Mouse (Mus musculus) kidney, postnatal 0 days (tissue): Measurements from ENCODE around the gene Zfyve28. TPM values are rescaled to one million over a fixed set of nuclear protein-coding genes. Genes with fewer than 3 reads are reported as not detected.

Experiments used
- ATAC-seq: fragments of 200-750 bp; cut with Nextera tagmentation; replicated peaks from 2 replicates; pipeline ENCODE4 v1.8.0; 2017; ENCODE audit warnings: low read depth, moderate number of reproducible peaks, moderate TSS enrichment, moderate library complexity; ENCODE audit not compliant: low FRiP score
- DNase-seq: peaks from one replicate; pipeline ENCODE4 v3.0.0-alpha.2; 2016; ENCODE audit warnings: low spot score
- H3K27ac ChIP-seq: fragments of 300-500 bp; sonication (generic); 2 replicates; pipeline ENCODE4 v1.5.1; 2014; ENCODE audit warnings: mild to moderate bottlenecking
- H3K27me3 ChIP-seq: fragments of 300-500 bp; sonication (generic); 2 replicates; pipeline ENCODE4 v1.6.1; 2014; ENCODE audit warnings: low read length, mixed read lengths; ENCODE audit not compliant: insufficient read depth
- H3K36me3 ChIP-seq: fragments of 300-500 bp; sonication (generic); 2 replicates; pipeline ENCODE4 v1.6.1; 2014; ENCODE audit warnings: low read length, mixed read lengths; ENCODE audit not compliant: insufficient read depth
- H3K4me1 ChIP-seq: fragments of 300-500 bp; sonication (generic); replicated peaks from 2 replicates; pipeline ENCODE4 v1.6.1; 2014; ENCODE audit warnings: antibody characterized with exemption, low read length, mixed read lengths; ENCODE audit not compliant: insufficient read depth
- H3K4me2 ChIP-seq: fragments of 300-500 bp; sonication (generic); 2 replicates; pipeline ENCODE4 v1.6.1; 2014; ENCODE audit warnings: mild to moderate bottlenecking, low read length, moderate library complexity, mixed read lengths
- H3K4me3 ChIP-seq: fragments of 300-500 bp; sonication (generic); replicated peaks from 2 replicates; pipeline ENCODE4 v1.5.1; 2014; ENCODE audit warnings: low read depth, low read length
- H3K9ac ChIP-seq: fragments of 300-500 bp; sonication (generic); 2 replicates; pipeline ENCODE4 v1.6.1; 2014; ENCODE audit warnings: low read depth, low read length
- H3K9me3 ChIP-seq: fragments of 300-500 bp; sonication (generic); replicated peaks from 2 replicates; pipeline ENCODE4 v1.6.1; 2016; ENCODE audit warnings: low read length, inconsistent platforms, mixed read lengths
- CTCF ChIP-seq: IDR thresholded peaks from 2 replicates; pipeline ENCODE4 v1.5.1; 2016; ENCODE audit warnings: antibody characterized with exemption, low read depth, mild to moderate bottlenecking, moderate library complexity
- WGBS: fragments of 180-500 bp; shearing (Covaris S2); extraction: QIAGEN DNeasy Blood & Tissue Kit; methylation state at CpG from one replicate; pipeline ENCODE4 v1.1.7; 2014; 5-methylcytosine and 5-hydroxymethylcytosine counted together
- polyA plus RNA-seq: library from polyadenylated mRNA; unstranded; fragments of >200 nt; fragmentation: Nextera tagmentation; extraction: Ambion mirVana; gene quantifications from 2 replicates; pipeline ENCODE4 v1.2.1, GENCODE M21; 2015

Gene Zfyve28
- polyA plus RNA-seq, 1 experiment from 2014 or later, result 0.14 TPM

DNA sequence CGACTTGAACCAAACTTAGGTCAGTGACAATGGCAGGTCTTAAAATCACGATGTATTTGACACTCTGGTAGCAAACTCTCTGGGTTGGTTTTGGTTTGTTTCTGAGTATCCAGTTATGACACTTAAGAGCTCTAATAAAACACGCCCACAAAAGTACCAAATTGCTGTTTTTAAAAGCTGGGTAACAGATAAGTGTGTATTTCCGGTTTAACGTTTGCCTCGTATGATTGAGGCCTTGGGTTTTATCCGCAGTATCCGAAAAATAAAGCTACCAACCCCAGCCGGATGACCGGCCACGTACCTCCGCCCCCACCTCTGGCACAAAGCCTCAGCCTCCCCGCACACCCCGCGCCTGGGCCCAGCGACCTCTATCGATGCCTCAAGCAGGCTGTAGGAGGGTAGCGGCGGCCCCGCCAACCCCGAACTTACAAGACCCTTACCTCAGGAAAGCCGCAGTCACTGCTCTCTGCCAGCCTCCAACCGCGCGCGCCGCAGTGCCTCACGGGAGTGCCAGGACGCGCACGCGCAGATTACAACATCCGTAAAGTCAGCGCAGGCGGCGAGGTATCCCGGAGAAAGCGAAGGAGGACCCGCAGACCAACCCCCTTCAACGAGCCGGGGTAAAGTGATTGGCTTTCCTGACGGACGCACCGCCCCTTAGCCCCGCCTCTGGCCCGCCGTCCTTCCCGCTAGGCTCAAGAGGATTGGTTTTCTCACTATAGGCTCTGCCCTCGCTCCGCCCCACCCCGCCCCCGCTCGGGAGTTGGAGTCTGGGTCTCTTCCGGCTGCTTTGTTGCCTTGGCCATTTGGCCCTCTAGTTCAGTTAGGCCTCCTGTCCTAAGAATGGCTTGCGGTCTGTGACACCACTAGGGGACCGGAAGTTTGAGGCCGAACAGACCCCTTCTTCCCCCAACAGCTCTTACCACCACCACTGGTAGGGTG lies 119.0 kb downstream of the Zfyve28 start, which contains the start of the genes Poln and Haus3:
Gene Poln, minus strand, starts transcription at position 499 of the 942 bp plus-strand sequence.
Gene Haus3, minus strand, starts transcription at position 578 of the 942 bp plus-strand sequence.
- H3K9me3 ChIP-seq, result no peaks in the 10 kb centered on the region
- H3K9ac ChIP-seq, result peak within 1 kb of the TSS; percentile 80
- H3K4me2 ChIP-seq, result peak within 1 kb of the TSS; percentile 59
- peaks cover 13% of the 10 kb centered on the region for H3K36me3 ChIP-seq
- H3K4me3 ChIP-seq, result peak within 1 kb of the TSS; percentile 79
- peak; percentile 25; the same call in 1 of the 2 replicates for TF ChIP-seq CTCF
- WGBS, result under 1% methylated on average over 57 of the region's 57 CpGs
- H3K27me3 ChIP-seq, result no peaks in the 10 kb centered on the region
- H3K4me1 ChIP-seq, result no peaks in the 10 kb centered on the region; the same call in 1 of the 2 replicates
- ATAC-seq (peak; percentile 100), DNase-seq (peak; percentile 100)
- peak within 1 kb of the TSS; percentile 88 for H3K27ac ChIP-seq

DNA sequence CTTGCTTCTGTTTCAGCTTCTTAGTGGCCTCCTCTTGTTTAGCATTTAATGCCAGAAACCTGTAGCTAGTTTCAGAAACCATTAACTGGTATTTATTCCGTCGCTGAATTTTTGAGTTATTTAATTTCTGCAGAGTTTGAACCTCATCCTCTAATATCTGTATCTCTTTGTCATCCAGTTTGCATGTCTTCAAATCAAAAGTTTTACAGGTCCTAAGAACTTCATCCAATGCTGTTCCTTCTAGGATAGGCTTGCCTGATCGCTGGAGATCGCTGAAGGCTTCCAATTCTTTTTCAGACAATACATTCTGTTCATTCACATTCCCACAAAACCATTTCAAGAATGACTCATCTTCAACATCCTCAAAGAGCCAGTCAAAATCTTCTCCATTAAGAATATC lies 120.4 kb downstream of the Zfyve28 start:
- Histone ChIP-seq H3K4me3 (no peak overlapping the region), H3K27ac (no peak overlapping the region), H3K9ac (0 out of 2 replicates have a peak overlapping the region, but pooled peaks have one; percentile 27), H3K4me2 (no peak overlapping the region), H3K27me3 (no peaks in the 10 kb centered on the region), H3K9me3 (no peaks in the 10 kb centered on the region), H3K36me3 (0 out of 2 replicates have a peak, but pooled peaks cover under 1% of the 10 kb centered on the region), H3K4me1 (no peaks in the 10 kb centered on the region; the same call in 1 of the 2 replicates)
- ATAC-seq (no peak), DNase-seq (no peak)
- WGBS, result 86% methylated on average over 4 of the region's 4 CpGs
- no peak for TF ChIP-seq CTCF

DNA sequence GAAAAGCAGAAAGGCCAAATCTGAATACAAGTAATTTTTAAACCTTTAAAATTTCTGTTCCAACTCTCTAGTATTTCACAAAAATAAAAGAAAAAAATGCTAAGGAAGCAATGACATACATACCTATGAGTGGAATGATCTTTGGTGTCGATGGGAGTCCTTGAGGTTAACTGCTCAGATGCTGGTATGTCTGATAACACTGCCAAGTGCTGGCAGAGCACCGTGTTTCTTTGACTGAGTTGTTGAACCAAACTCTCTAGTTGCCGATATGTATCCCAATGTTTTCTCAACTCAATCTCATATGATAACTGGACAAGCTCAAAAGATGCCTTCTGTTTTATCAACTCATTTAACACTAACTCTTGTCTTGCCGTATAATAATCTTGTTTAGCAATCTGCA lies 122.5 kb downstream of the Zfyve28 start:
- 81% methylated on average over 4 of the region's 4 CpGs for WGBS
- H3K4me2 ChIP-seq, result no peak overlapping the region
- DNase-seq, result no peak

DNA sequence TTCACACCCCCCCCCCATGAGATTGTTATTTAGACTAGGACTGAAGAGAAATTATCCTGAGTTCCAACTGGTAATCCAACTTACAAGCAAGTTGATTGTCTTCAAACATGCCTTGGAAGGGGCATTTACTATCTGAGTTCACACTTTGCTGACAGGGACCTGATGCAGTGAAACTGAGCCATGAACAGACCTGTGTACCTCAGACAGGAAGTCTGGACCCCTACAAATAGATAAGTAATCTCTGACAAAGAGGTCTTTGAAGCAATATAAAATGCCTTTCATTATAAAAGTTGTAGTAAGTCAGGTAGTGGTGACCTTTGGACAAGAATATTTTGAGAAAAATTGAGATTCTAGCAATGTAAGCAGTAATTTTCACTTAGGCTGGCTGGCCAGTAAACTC lies 139.8 kb downstream of the Zfyve28 start:
- Histone ChIP-seq H3K27ac (no peak overlapping the region), H3K4me2 (no peak overlapping the region), H3K36me3 (no peaks in the 10 kb centered on the region), H3K9me3 (no peaks in the 10 kb centered on the region), H3K4me3 (no peak overlapping the region), H3K27me3 (no peaks in the 10 kb centered on the region), H3K4me1 (no peaks in the 10 kb centered on the region), H3K9ac (no peak overlapping the region)
- no peak for TF ChIP-seq CTCF
- ATAC-seq (no peak), DNase-seq (no peak)

More for the DNA sequence above, 122.5 kb downstream of the Zfyve28 start:
- Histone ChIP-seq H3K4me3 (no peak overlapping the region), H3K4me1 (no peaks in the 10 kb centered on the region), H3K9ac (no peak overlapping the region), H3K36me3 (0 out of 2 replicates have a peak, but pooled peaks cover 4% of the 10 kb centered on the region), H3K9me3 (no peaks in the 10 kb centered on the region), H3K27me3 (no peaks in the 10 kb centered on the region), H3K27ac (no peak overlapping the region)
- TF ChIP-seq CTCF, result no peak
- ATAC-seq, result no peak

DNA sequence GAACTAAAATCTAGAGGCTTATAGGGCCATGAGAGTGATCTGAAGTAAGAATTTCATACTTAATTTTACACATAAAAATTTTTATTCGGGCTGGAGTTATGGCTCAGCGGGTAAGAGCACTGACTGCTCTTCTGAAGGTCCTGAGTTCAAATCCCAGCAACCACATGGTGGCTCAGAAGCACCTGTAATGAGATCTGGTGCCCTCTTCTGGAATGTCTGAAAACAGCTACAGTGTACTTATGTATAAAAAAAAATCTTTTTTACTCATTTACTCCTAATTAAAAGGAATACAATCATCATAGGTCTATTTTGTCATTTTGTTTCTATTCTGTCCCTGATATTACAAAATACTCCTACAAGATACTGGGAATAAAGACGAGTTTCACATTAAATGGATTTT lies 140.7 kb downstream of the Zfyve28 start:
- DNase-seq (no peak), ATAC-seq (no peak)
- Histone ChIP-seq H3K4me2 (no peak overlapping the region), H3K9me3 (no peaks in the 10 kb centered on the region), H3K4me1 (no peaks in the 10 kb centered on the region), H3K9ac (no peak overlapping the region), H3K27ac (no peak overlapping the region), H3K4me3 (no peak overlapping the region), H3K27me3 (no peaks in the 10 kb centered on the region), H3K36me3 (no peaks in the 10 kb centered on the region)
- peak; percentile 12; the same call in 1 of the 2 replicates for TF ChIP-seq CTCF
- WGBS, result 95% methylated on average over 3 of the region's 3 CpGs

Other genes starting within 250 kb of the Zfyve28 start
- gene Poln, start 119.0 kb downstream of the Zfyve28 start, polyA plus RNA-seq, result 0.23 and 0.55 TPM in 2 replicates
- gene Haus3, start 118.9 kb downstream of the Zfyve28 start, polyA plus RNA-seq, result 22.3 and 25.7 TPM in 2 replicates
- gene Mxd4, start 100.7 kb downstream of the Zfyve28 start, polyA plus RNA-seq, result 34.6 and 35.7 TPM in 2 replicates
- gene Cfap99, start 151 bp upstream of the Zfyve28 start, polyA plus RNA-seq, result not detected in 2 replicates
- gene Rnf4, start 47.8 kb upstream of the Zfyve28 start, polyA plus RNA-seq, result 118 and 130 TPM in 2 replicates
- 6.8 and 6.9 TPM in 2 replicates for gene Fam193a, start 81.5 kb upstream of the Zfyve28 start, polyA plus RNA-seq
- 16.5 and 17.6 TPM in 2 replicates for gene Tnip2, start 225.5 kb upstream of the Zfyve28 start, polyA plus RNA-seq
- 6.2 and 8.9 TPM in 2 replicates for gene Sh3bp2, start 237.4 kb upstream of the Zfyve28 start, polyA plus RNA-seq